Mouse (Mus musculus): Measurements from ENCODE around the gene Nwd1.

Gene Nwd1

DNA sequence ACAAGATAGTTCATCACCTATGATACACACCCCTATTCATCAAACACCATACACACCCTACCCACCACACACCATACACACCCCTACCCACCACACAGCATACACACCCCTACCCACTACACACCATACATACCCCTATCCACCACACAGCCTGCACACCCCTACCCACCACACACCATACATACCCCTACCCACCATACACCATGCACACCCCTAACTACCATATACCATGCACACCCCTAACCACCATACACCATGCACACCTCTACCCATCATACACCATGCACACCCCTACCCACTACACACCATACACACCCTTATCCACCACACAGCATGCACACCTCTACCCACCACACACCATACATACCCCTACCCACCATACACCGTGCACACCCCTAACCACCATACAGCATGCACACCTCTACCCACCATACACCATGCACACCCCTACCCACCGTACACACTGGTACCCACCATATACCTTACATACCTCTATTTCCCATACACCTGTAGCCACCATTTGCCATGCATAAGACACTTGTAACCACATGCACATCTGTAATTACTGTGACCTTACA lies 51.9 kb downstream of the Nwd1 start:
- DNase-seq (ENCODE audit: low read depth, low spot score) = no peak

- no peak for DNase-seq (ENCODE audit: low read depth, low spot score)
These were observed 66.1 kb downstream of the Nwd1 start for GRCm38 (mm10) chr8:72712569-72712968.

DNA sequence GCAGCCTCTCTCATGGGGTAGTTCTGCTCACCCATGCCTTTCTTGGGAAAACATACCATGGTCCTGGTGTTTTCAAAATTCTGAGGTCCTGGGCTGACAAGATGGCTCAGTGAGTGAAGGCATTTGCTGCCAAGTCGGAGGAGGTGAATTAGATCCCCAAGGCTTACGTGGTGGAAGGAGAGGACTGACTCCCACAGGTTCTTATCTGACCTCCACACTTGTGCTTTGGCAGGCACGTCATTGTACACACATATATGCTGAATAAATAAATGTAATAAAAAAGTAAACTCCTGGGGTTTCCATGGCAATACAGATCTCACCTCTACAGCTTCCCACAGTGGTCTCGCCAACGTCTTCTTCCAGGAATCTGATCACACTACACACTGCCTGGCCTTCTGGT lies 70.1 kb downstream of the Nwd1 start:
- DNase-seq (ENCODE audit: low read depth, low spot score) = no peak

- DNase-seq (ENCODE audit: low read depth, low spot score) = no peak
These were observed 74.0 kb downstream of the Nwd1 start for GRCm38 (mm10) chr8:72720541-72720940.

- DNase-seq (ENCODE audit: low read depth, low spot score) = peak; percentile 90
These were observed 76.5 kb downstream of the Nwd1 start, which contains the start of gene Sin3b for GRCm38 (mm10) chr8:72722769-72723650. TSS of gene Sin3b (plus strand) at chr8:72723285.

- DNase-seq (ENCODE audit: low read depth, low spot score) = no peak
These were observed 77.1 kb downstream of the Nwd1 start for GRCm38 (mm10) chr8:72723651-72724001.

DNA sequence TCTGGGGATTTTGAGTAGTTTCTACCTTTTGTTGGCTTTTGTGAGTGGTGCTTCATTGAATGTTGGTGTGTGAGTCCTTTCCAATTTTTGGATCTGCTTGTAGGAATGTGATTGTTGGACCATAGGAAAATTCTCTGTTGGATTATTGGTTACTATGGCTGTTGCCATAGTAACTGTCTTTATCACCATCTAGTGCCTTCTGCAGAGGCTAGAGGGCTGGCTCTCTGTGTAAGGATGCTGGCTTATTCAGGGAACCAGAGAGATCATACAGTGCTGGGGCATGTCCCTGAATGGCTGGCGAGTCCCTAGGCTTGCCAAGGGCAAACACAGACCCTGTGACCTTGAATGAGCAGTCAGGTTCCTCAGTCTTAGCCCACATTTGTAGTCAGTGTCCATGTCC lies 82.1 kb downstream of the Nwd1 start:
- DNase-seq (ENCODE audit: low read depth, low spot score) = no peak

GRCm38 (mm10) chr8:72735001-72735400 lies 88.5 kb downstream of the Nwd1 start:
- DNase-seq (ENCODE audit: low read depth, low spot score) = no peak

DNA sequence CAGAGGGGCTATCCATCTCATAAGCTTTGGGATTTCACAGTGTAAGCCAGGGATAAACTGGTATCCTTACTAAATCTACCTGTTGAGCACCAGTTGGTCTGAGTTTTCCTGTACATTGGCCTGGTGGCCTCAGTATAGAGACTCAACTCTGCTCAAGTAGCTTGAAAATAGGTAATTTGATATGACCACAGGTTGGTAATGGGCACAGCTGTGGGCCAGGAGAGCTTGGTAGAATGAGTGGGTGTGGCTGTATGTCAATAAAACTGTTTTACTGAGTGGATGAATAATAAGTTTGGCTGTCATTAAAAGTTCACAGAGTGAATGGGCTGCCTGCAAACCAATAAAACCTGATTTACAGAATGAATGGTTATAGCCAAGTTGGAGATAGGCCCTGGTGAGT lies 90.4 kb downstream of the Nwd1 start:
- no peak for DNase-seq (ENCODE audit: low read depth, low spot score)

GRCm38 (mm10) chr8:72746061-72746460 lies 99.5 kb downstream of the Nwd1 start:
- no peak for DNase-seq (ENCODE audit: low read depth, low spot score)

DNA sequence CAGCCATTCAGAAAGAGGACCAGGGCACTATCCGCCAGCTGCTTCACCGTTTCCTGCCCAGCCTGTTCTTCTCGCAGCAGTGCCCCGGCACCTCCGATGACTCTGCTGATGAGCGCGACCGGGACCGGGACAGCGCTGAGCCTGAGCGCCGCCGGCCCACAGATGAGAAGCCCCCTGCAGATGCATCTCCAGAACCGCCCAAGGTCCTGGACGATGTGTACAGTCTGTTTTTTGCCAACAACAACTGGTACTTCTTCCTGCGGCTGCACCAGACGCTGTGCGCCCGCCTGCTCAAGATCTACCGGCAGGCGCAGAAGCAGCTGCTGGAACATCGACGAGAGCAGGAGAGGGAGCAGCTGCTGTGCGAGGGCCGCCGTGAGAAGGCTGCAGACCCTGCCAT lies 103.3 kb downstream of the Nwd1 start:
- DNase-seq (ENCODE audit: low read depth, low spot score) = no peak

- no peak for DNase-seq (ENCODE audit: low read depth, low spot score)
These were observed 103.8 kb downstream of the Nwd1 start for GRCm38 (mm10) chr8:72750266-72750665.

GRCm38 (mm10) chr8:72751126-72751525 lies 104.6 kb downstream of the Nwd1 start:
- no peak for DNase-seq (ENCODE audit: low read depth, low spot score)

DNA sequence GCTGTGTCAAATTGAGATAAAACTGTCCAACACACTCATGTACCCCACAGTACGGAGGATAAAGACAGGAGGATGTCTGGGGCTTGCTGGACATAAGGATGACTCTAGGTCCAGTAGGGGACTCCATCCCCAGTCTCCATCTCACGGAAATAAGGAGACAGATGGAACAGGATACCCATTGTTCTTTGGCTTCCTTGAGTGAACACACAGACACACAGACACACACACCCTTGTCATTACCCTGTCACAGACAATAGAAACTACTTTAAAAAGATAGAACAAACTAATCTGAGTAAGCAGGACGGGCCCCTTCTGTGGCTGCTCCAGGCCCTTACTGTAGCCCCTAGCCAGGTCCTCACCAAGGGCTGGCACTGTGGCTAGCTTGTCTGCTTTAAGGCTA lies 105.8 kb downstream of the Nwd1 start:
- DNase-seq (ENCODE audit: low read depth, low spot score) = no peak

GRCm38 (mm10) chr8:72753165-72753564 lies 106.7 kb downstream of the Nwd1 start:
- no peak for DNase-seq (ENCODE audit: low read depth, low spot score)

DNA sequence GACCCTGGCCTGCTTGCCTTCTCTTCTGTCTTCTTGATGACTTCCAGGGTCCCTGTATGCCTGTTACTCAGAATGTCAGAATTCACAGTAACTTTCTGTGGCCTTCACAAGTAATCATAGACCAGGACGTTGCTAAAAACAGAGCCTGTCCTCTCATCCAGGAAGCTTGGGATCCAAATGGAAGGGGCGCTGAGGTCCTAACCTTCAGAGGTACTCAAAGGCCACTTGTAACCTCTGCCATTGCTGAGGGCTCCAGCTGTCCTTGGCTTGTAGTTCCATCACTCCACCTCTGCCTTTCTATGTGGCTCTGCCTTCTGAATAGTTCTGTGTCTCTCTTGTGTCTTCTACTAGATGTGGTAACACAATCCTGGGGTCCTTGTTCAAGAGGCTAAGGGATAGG lies 107.3 kb downstream of the Nwd1 start:
- DNase-seq (ENCODE audit: low read depth, low spot score) = no peak

DNA sequence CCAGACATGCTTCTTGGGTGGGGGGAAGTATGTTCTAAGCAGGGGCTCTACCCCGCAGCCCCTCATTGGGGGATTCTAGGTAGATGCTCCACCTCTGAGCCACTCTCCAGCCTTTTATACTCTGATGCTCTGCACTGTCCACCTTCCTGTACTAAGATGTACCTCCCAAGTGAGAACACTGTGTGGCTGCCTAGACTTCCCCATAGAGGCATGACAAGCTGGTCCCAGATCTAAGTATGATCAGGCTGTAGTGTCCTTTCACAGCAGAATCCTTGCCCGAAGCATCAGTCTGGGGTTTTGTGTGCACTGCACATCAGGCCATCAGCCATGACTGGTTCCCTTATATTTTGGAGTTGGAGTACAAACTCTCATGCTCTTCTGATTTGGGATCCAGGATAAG lies 109.5 kb downstream of the Nwd1 start:
- no peak for DNase-seq (ENCODE audit: low read depth, low spot score)

- DNase-seq (ENCODE audit: low read depth, low spot score) = no peak
These were observed 110.4 kb downstream of the Nwd1 start for GRCm38 (mm10) chr8:72756771-72757390.

- DNase-seq (ENCODE audit: low read depth, low spot score) = no peak
These were observed 111.1 kb downstream of the Nwd1 start for GRCm38 (mm10) chr8:72757426-72758195.

- no peak for DNase-seq (ENCODE audit: low read depth, low spot score)
These were observed 111.8 kb downstream of the Nwd1 start for GRCm38 (mm10) chr8:72758310-72758709.

- no peak for DNase-seq (ENCODE audit: low read depth, low spot score)
These were observed 113.7 kb downstream of the Nwd1 start for GRCm38 (mm10) chr8:72760216-72760615.
